Mouse (Mus musculus) kidney, adult 2 months (tissue): ENCODE results near the gene Mfsd4b1.

Source experiments
- CTCF ChIP-seq: fragments of 200-500 bp; conservative IDR thresholded peaks from 2 replicates; pipeline ENCODE4 v1.5.1; 2011; ENCODE audit warnings: low read depth, mild to moderate bottlenecking, control low read depth, low read length, moderate library complexity, mixed read lengths; ENCODE audit not compliant: insufficient read depth, insufficient read length
- POLR2A ChIP-seq: fragments of 200-500 bp; IDR thresholded peaks from one replicate; pipeline ENCODE4 v1.6.1; 2011; ENCODE audit warnings: low read depth, low read length, control low read depth

DNA sequence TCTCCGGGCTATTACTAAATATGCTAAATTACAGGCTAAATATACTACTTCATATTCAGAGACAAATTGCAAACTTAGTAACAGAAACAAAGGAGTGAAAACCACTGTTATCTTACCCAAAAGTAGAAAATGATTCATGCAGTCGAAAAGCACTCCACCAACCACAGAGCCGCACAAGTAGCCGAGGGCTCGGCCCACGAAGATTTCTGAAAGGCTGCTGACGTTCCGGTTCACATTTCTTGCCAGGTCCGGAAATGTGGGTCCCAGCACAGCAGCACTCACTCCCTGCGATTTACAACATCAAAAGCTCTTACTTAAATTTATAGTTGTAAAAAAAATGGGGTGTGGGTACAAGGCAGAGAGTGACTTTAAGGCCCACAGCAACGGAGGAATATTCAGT, 50.1 kb downstream of the Mfsd4b1 start:
- TF ChIP-seq POLR2A: no peak
- no peak for TF ChIP-seq CTCF
